11 mouse cellular contexts compared by ENCODE assay signal in genomic region chr1:161575939-161576338, GRCm38 (mm10).
DNase-seq lines count a peak whose midpoint lies in the region; ATAC-seq and TF ChIP-seq lines count a peak whose summit lies in the region.
"Had no signal": no experiment of that assay in that cellular context is flagged by ENCODE, and none has a peak within 500 bp of the region (broad histone marks: within the 10 kb centered on the region; RNA-seq: fewer than 3 reads in every experiment).

No protein-coding gene starts in this region.

- TF ChIP-seq EP300 in lung, postnatal 0 days (IDR thresholded peaks at IDR 0.05) = no peak

- H3K4me3 ChIP-seq in heart, embryonic 16.5 days (ENCODE audit: low read length) = no peak overlapping the region
- no peak overlapping the region for H3K4me3 ChIP-seq in lung, postnatal 0 days (ENCODE audit: low read depth, low read length)
- no peak overlapping the region for H3K4me3 ChIP-seq in forebrain, embryonic 16.5 days (replicated peaks; ENCODE audit: low read length)
- no peak overlapping the region for H3K4me3 ChIP-seq in midbrain, embryonic 15.5 days
- H3K4me3 ChIP-seq: liver, embryonic 12.5 days had no signal

- peak; percentile 37; the same call in 1 of the 2 replicates for ATAC-seq in heart, embryonic 16.5 days (replicated peaks; ENCODE audit: extremely low read depth, insufficient read depth, low FRiP score)
- ATAC-seq in lung, postnatal 0 days = no peak; the same call in 1 of the 2 replicates
- peak; percentile 99 for ATAC-seq in forebrain, embryonic 16.5 days
- peak; percentile 89 for ATAC-seq in midbrain, embryonic 15.5 days (replicated peaks)
- ATAC-seq: liver, embryonic 12.5 days had no signal

- intact Hi-C loops in heart, postnatal 10 days (cut with DNase I) = no loop called here

- H3K9ac ChIP-seq in heart, embryonic 16.5 days (ENCODE audit: low read length) = no peak overlapping the region
- no peak overlapping the region for H3K9ac ChIP-seq in lung, postnatal 0 days (replicated peaks; ENCODE audit: low read depth)
- no peak overlapping the region for H3K9ac ChIP-seq in forebrain, embryonic 16.5 days (replicated peaks; ENCODE audit: low read depth, low read length)
- no peak overlapping the region for H3K9ac ChIP-seq in midbrain, embryonic 15.5 days
- H3K9ac ChIP-seq: liver, embryonic 12.5 days had no signal

- 53% methylated on average over 7 of the region's 7 CpGs for WGBS in heart, embryonic 16.5 days
- 28% methylated on average over 7 of the region's 7 CpGs for WGBS in lung, postnatal 0 days
- 24% methylated on average over 7 of the region's 7 CpGs for WGBS in forebrain, embryonic 16.5 days
- 54% methylated on average over 7 of the region's 7 CpGs for WGBS in midbrain, embryonic 15.5 days

- H3K4me2 ChIP-seq in heart, embryonic 16.5 days (ENCODE audit: low read depth, low read length) = no peak overlapping the region
- no peak overlapping the region for H3K4me2 ChIP-seq in lung, postnatal 0 days (replicated peaks; ENCODE audit: low read depth, low read length)
- no peak overlapping the region for H3K4me2 ChIP-seq in forebrain, embryonic 16.5 days (ENCODE audit: low read length)
- no peak overlapping the region for H3K4me2 ChIP-seq in midbrain, embryonic 15.5 days
- H3K4me2 ChIP-seq: liver, embryonic 12.5 days had no signal

- no peak for TF ChIP-seq CTCF in lung, postnatal 0 days (IDR thresholded peaks at IDR 0.05)

- no peaks in the 10 kb centered on the region for H3K36me3 ChIP-seq in heart, embryonic 16.5 days (ENCODE audit: control insufficient read depth, insufficient read depth)
- no peaks in the 10 kb centered on the region for H3K36me3 ChIP-seq in lung, postnatal 0 days (ENCODE audit: insufficient read depth, low read length)
- no peaks in the 10 kb centered on the region for H3K36me3 ChIP-seq in forebrain, embryonic 16.5 days (ENCODE audit: control insufficient read depth, insufficient read depth)
- no peaks in the 10 kb centered on the region for H3K36me3 ChIP-seq in midbrain, embryonic 15.5 days (replicated peaks)
- H3K36me3 ChIP-seq: liver, embryonic 12.5 days had no signal

- no peak overlapping the region for H3K27ac ChIP-seq in heart, embryonic 16.5 days (ENCODE audit: low read length)
- no peak overlapping the region for H3K27ac ChIP-seq in lung, postnatal 0 days (ENCODE audit: low read length)
- no peak overlapping the region for H3K27ac ChIP-seq in forebrain, embryonic 16.5 days (ENCODE audit: low read length)
- no peak overlapping the region for H3K27ac ChIP-seq in midbrain, embryonic 15.5 days
- H3K27ac ChIP-seq: liver, embryonic 12.5 days had no signal

- H3K9me3 ChIP-seq in heart, embryonic 16.5 days (replicated peaks; ENCODE audit: control insufficient read depth, low read length) = no peaks in the 10 kb centered on the region
- H3K9me3 ChIP-seq in lung, postnatal 0 days (ENCODE audit: low read length) = no peaks in the 10 kb centered on the region
- no peaks in the 10 kb centered on the region for H3K9me3 ChIP-seq in forebrain, embryonic 16.5 days (ENCODE audit: control insufficient read depth, low read length)
- H3K9me3 ChIP-seq in midbrain, embryonic 15.5 days = no peaks in the 10 kb centered on the region
- H3K9me3 ChIP-seq: liver, embryonic 12.5 days had no signal

- no peaks in the 10 kb centered on the region for H3K4me1 ChIP-seq in heart, embryonic 16.5 days (ENCODE audit: control insufficient read depth, insufficient read depth, low read length)
- H3K4me1 ChIP-seq in lung, postnatal 0 days (ENCODE audit: insufficient read depth, low read depth, low read length) = no peaks in the 10 kb centered on the region
- H3K4me1 ChIP-seq in forebrain, embryonic 16.5 days (replicated peaks; ENCODE audit: control insufficient read depth, insufficient read depth, low read length) = peaks cover 7% of the 10 kb centered on the region
- H3K4me1 ChIP-seq in midbrain, embryonic 15.5 days = no peaks in the 10 kb centered on the region
- H3K4me1 ChIP-seq: liver, embryonic 12.5 days had no signal

- DNase-seq in heart, postnatal 10 days = no peak
- peak; percentile 13 for DNase-seq in lung, postnatal 0 days (ENCODE audit: low spot score)
- no peak for DNase-seq in lung, postnatal 36 days
- no peak for DNase-seq in layer of hippocampus, adult 9-11 months
- DNase-seq: adrenal gland, postnatal 25 days; cerebellum, adult 9-11 months; thymus, postnatal 14 days had no signal

- no peaks in the 10 kb centered on the region for H3K27me3 ChIP-seq in heart, embryonic 16.5 days (ENCODE audit: control insufficient read depth, insufficient read depth, low read length)
- no peaks in the 10 kb centered on the region for H3K27me3 ChIP-seq in lung, postnatal 0 days (replicated peaks; ENCODE audit: insufficient read depth, low read length)
- H3K27me3 ChIP-seq in forebrain, embryonic 16.5 days (replicated peaks; ENCODE audit: control insufficient read depth, insufficient read depth, low read length) = no peaks in the 10 kb centered on the region
- no peaks in the 10 kb centered on the region for H3K27me3 ChIP-seq in midbrain, embryonic 15.5 days (replicated peaks)
- H3K27me3 ChIP-seq: liver, embryonic 12.5 days had no signal
